Mouse (Mus musculus) liver, embryonic 16.5 days (tissue): ENCODE data around the gene Cd99l2. TPM values are rescaled to one million over a fixed set of nuclear protein-coding genes. Genes with fewer than 3 reads are reported as not detected.

Experiments used
- microRNA-seq: library from miRNA; unstranded; fragments of <30 nt; microRNA quantifications from one replicate; pipeline ENCODE4, GENCODE M21; 2016
- polyA plus RNA-seq: library from polyadenylated mRNA; unstranded; fragments of >200 nt; fragmentation: Nextera tagmentation; extraction: Ambion mirVana; gene quantifications from 2 replicates; pipeline ENCODE4 v1.2.1, GENCODE M21; 2015

Cd99l2 gene
- polyA plus RNA-seq, 1 experiment from 2014 or later: 10.8 TPM

Small RNA genes lying within 50 kb of the gene (microRNA-seq; reads per million reads assigned to microRNA genes)
- gene Gm23945: not detected

Other genes starting within 250 kb of the Cd99l2 start
- gene Mtmr1, start 128.1 kb downstream of the Cd99l2 start, polyA plus RNA-seq: 5.3 and 5.4 TPM in 2 replicates
- gene Hmgb3, start 63.1 kb upstream of the Cd99l2 start, polyA plus RNA-seq: 148 and 173 TPM in 2 replicates
- 0.04 TPM in 1 of 2 replicates, not detected in the other for gene Gpr50, start 170.8 kb upstream of the Cd99l2 start, polyA plus RNA-seq